Mouse (Mus musculus) kidney, postnatal 0 days (tissue): ENCODE data around the gene Iqgap1. TPM values are rescaled to one million over a fixed set of nuclear protein-coding genes. Genes with fewer than 3 reads are reported as not detected.
A peak's percentile ranks its signal among the peaks of the same experiment; 100 is the strongest.

Experiments used
- ATAC-seq: fragments of 200-750 bp; cut with Nextera tagmentation; replicated peaks from 2 replicates; pipeline ENCODE4 v1.8.0; 2017; ENCODE audit warnings: low read depth, moderate number of reproducible peaks, moderate TSS enrichment, moderate library complexity; ENCODE audit not compliant: low FRiP score
- DNase-seq: peaks from one replicate; pipeline ENCODE4 v3.0.0-alpha.2; 2016; ENCODE audit warnings: low spot score
- H3K27ac ChIP-seq: fragments of 300-500 bp; sonication (generic); 2 replicates; pipeline ENCODE4 v1.5.1; 2014; ENCODE audit warnings: mild to moderate bottlenecking
- H3K27me3 ChIP-seq: fragments of 300-500 bp; sonication (generic); 2 replicates; pipeline ENCODE4 v1.6.1; 2014; ENCODE audit warnings: low read length, mixed read lengths; ENCODE audit not compliant: insufficient read depth
- H3K36me3 ChIP-seq: fragments of 300-500 bp; sonication (generic); 2 replicates; pipeline ENCODE4 v1.6.1; 2014; ENCODE audit warnings: low read length, mixed read lengths; ENCODE audit not compliant: insufficient read depth
- H3K4me1 ChIP-seq: fragments of 300-500 bp; sonication (generic); replicated peaks from 2 replicates; pipeline ENCODE4 v1.6.1; 2014; ENCODE audit warnings: antibody characterized with exemption, low read length, mixed read lengths; ENCODE audit not compliant: insufficient read depth
- H3K4me2 ChIP-seq: fragments of 300-500 bp; sonication (generic); 2 replicates; pipeline ENCODE4 v1.6.1; 2014; ENCODE audit warnings: mild to moderate bottlenecking, low read length, moderate library complexity, mixed read lengths
- H3K4me3 ChIP-seq: fragments of 300-500 bp; sonication (generic); replicated peaks from 2 replicates; pipeline ENCODE4 v1.5.1; 2014; ENCODE audit warnings: low read depth, low read length
- H3K9ac ChIP-seq: fragments of 300-500 bp; sonication (generic); 2 replicates; pipeline ENCODE4 v1.6.1; 2014; ENCODE audit warnings: low read depth, low read length
- H3K9me3 ChIP-seq: fragments of 300-500 bp; sonication (generic); replicated peaks from 2 replicates; pipeline ENCODE4 v1.6.1; 2016; ENCODE audit warnings: low read length, inconsistent platforms, mixed read lengths
- CTCF ChIP-seq: IDR thresholded peaks from 2 replicates; pipeline ENCODE4 v1.5.1; 2016; ENCODE audit warnings: antibody characterized with exemption, low read depth, mild to moderate bottlenecking, moderate library complexity
- WGBS: fragments of 180-500 bp; shearing (Covaris S2); extraction: QIAGEN DNeasy Blood & Tissue Kit; methylation state at CpG from one replicate; pipeline ENCODE4 v1.1.7; 2014; 5-methylcytosine and 5-hydroxymethylcytosine counted together
- polyA plus RNA-seq: library from polyadenylated mRNA; unstranded; fragments of >200 nt; fragmentation: Nextera tagmentation; extraction: Ambion mirVana; gene quantifications from 2 replicates; pipeline ENCODE4 v1.2.1, GENCODE M21; 2015

The Iqgap1 gene
- polyA plus RNA-seq, 1 experiment from 2014 or later = 77.0 TPM

DNA sequence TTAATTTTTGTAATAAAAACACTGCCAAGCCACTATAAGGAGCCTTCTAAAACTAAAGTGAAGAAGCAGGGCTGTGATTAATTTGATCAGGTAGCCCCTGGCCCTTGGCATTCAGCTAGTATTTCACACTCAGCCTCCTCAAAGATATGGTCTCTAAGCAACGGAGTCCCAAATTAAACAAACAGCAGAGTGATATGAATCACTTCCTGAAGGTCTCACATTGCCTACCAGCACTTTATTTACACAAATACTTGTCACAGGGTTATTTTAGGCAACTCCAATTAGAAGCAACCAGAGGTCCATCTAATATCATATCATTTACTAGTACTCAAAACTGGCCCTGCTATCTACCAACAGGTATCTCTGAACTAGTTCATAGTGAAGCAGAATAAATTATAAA is 36.7 kb downstream of the Iqgap1 start:
- H3K27ac ChIP-seq = peak overlapping the region; percentile 77; the same call in 1 of the 2 replicates
- H3K27me3 ChIP-seq = no peaks in the 10 kb centered on the region
- TF ChIP-seq CTCF = no peak
- peaks cover 29% of the 10 kb centered on the region for H3K4me1 ChIP-seq
- peak; percentile 81 for DNase-seq
- ATAC-seq = no peak
- H3K4me2 ChIP-seq = no peak overlapping the region
- WGBS = 0% methylated on average over 1 of the region's 1 CpGs
- no peaks in the 10 kb centered on the region for H3K36me3 ChIP-seq
- H3K9ac ChIP-seq = no peak overlapping the region
- no peak overlapping the region for H3K4me3 ChIP-seq
- no peaks in the 10 kb centered on the region for H3K9me3 ChIP-seq

- no peak for ATAC-seq
- TF ChIP-seq CTCF = no peak
- no peaks in the 10 kb centered on the region for H3K27me3 ChIP-seq
- 83% methylated on average over 7 of the region's 7 CpGs for WGBS
- no peak overlapping the region for H3K4me2 ChIP-seq
- H3K27ac ChIP-seq = 0 out of 2 replicates have a peak overlapping the region, but pooled peaks have one; percentile 37
- no peaks in the 10 kb centered on the region for H3K9me3 ChIP-seq
- H3K4me3 ChIP-seq = no peak overlapping the region
- DNase-seq = no peak
- H3K36me3 ChIP-seq = no peaks in the 10 kb centered on the region
- peaks cover 32% of the 10 kb centered on the region for H3K4me1 ChIP-seq
- H3K9ac ChIP-seq = no peak overlapping the region
Observed at GRCm38 (mm10) chr7:80788002-80788401, 37.8 kb downstream of the Iqgap1 start.

DNA sequence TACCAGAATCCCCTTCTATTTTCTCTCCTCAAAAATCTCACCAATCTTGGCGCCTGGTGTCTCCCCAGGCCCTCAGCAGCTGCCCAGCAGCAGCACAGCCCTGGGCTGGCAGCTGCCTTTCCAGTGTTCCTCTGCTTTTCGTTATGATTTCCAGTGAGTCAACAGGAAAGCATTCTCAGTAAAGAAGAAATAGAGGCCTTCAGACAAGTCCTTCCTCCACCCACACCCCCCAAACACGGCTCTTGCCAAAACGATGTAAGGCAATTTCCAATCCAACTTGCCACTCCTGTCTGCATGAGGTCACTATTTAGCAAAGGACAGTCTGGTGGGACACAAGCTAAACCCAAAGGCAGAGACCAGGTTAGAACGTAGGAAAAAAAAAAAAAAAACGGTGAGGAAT is 39.0 kb downstream of the Iqgap1 start:
- Histone ChIP-seq H3K9me3 (no peaks in the 10 kb centered on the region), H3K4me3 (no peak overlapping the region), H3K27me3 (no peaks in the 10 kb centered on the region), H3K27ac (peak overlapping the region; percentile 42), H3K9ac (0 out of 2 replicates have a peak overlapping the region, but pooled peaks have one; percentile 3), H3K4me1 (peaks cover 35% of the 10 kb centered on the region), H3K36me3 (no peaks in the 10 kb centered on the region), H3K4me2 (peak overlapping the region; percentile 6; the same call in 1 of the 2 replicates)
- TF ChIP-seq CTCF = no peak
- WGBS = 50% methylated on average over 6 of the region's 6 CpGs
- ATAC-seq (no peak), DNase-seq (no peak)

DNA sequence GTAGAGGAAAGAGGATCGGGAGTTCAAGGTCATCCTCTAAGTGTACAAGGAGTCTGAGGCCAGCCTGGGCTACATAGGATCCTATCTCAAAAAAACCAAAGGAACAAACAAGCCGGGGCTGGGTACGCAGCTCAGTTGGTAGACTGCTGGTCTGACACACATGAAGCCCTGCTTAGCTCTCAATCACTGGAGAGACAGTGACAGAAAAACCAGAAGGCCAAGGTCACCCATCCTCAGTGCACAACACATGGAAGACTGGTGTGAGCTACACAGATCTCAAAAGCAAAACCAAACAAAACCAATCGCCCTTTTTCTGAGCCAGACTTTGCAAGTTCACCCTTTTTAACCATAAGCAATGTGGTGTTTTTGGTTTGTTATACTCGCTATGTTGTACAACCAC is 41.9 kb downstream of the Iqgap1 start:
- Histone ChIP-seq H3K9me3 (no peaks in the 10 kb centered on the region), H3K27ac (peak overlapping the region; percentile 31; the same call in 1 of the 2 replicates), H3K4me2 (no peak overlapping the region), H3K4me3 (no peak overlapping the region), H3K4me1 (peaks cover 33% of the 10 kb centered on the region; the same call in 1 of the 2 replicates), H3K9ac (no peak overlapping the region), H3K36me3 (no peaks in the 10 kb centered on the region), H3K27me3 (no peaks in the 10 kb centered on the region)
- 90% methylated on average over 5 of the region's 5 CpGs for WGBS
- DNase-seq (no peak), ATAC-seq (no peak; the same call in 1 of the 2 replicates)
- no peak for TF ChIP-seq CTCF

DNA sequence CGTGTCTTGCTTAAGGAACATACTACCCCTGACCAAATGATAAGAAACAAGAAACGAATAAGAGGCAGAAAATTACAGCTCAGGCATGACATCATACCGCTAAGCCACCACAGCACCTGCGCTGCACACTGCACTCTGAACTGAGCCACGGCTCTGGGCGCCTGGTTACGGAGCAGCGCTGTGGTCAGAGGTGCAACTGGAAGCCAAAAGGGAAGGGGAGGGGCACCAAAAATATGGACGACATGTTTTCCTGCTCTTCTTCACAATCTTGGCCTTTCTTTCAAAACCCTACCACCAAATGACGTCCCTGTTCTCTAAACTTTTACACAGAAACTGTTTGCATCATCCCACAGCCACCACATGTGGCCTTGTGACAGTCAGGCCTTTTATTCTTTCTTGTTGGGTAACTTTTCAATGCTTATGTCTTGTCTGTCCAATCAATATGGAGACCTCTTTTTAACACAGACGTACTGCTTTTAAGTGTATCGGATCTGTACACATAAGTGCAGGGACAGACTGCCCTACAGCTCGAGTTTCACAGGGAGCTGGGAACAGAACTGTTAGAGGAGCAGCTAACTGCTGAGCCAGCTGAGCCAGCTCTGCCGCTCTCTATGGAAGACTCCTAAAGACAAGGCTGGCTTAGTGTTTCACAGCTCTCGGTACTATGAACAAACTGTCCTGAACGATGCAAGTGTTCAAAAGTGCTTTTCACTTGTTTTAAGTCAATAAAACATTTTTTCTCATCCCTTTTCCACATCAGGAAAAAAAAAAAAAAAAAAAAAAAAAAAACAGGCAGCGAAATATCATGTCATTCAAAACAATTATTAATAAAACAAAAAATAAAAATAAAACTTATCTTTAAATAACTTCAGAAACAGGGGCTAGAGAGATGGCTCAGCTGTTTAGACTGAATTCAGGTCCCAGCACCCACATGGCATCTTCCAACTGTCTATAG is 43.3 kb downstream of the Iqgap1 start:
- Histone ChIP-seq H3K36me3 (no peaks in the 10 kb centered on the region), H3K27me3 (no peaks in the 10 kb centered on the region), H3K4me3 (no peak overlapping the region), H3K4me2 (no peak overlapping the region), H3K9me3 (no peaks in the 10 kb centered on the region), H3K27ac (peak overlapping the region; percentile 63; the same call in 1 of the 2 replicates), H3K9ac (no peak overlapping the region), H3K4me1 (peaks cover 31% of the 10 kb centered on the region; the same call in 1 of the 2 replicates)
- 64% methylated on average over 17 of the region's 17 CpGs for WGBS
- no peak for TF ChIP-seq CTCF
- ATAC-seq (no peak), DNase-seq (no peak)

- H3K27me3 ChIP-seq = no peaks in the 10 kb centered on the region
- WGBS = 57% methylated on average over 9 of the region's 9 CpGs
- H3K36me3 ChIP-seq = no peaks in the 10 kb centered on the region
- DNase-seq (no peak), ATAC-seq (no peak)
- no peak for TF ChIP-seq CTCF
- H3K4me2 ChIP-seq = no peak overlapping the region
- no peak overlapping the region for H3K9ac ChIP-seq
- peaks cover 31% of the 10 kb centered on the region; the same call in 1 of the 2 replicates for H3K4me1 ChIP-seq
- H3K9me3 ChIP-seq = no peaks in the 10 kb centered on the region
- peak overlapping the region; percentile 63 for H3K27ac ChIP-seq
- H3K4me3 ChIP-seq = no peak overlapping the region
Observed at GRCm38 (mm10) chr7:80781444-80782120, 44.2 kb downstream of the Iqgap1 start.
